Mouse (Mus musculus) heart, adult 11 months (tissue): ENCODE results near the gene Mcam.
"Not testable (repeated sequence)": the region's sequence is repeated elsewhere in the genome, so short reads cannot be mapped to it uniquely, and the experiment has no call there.

Experiments used
- DNase-seq: peaks from one replicate; pipeline ENCODE4 v3.0.0; 2022

Mcam gene

DNA sequence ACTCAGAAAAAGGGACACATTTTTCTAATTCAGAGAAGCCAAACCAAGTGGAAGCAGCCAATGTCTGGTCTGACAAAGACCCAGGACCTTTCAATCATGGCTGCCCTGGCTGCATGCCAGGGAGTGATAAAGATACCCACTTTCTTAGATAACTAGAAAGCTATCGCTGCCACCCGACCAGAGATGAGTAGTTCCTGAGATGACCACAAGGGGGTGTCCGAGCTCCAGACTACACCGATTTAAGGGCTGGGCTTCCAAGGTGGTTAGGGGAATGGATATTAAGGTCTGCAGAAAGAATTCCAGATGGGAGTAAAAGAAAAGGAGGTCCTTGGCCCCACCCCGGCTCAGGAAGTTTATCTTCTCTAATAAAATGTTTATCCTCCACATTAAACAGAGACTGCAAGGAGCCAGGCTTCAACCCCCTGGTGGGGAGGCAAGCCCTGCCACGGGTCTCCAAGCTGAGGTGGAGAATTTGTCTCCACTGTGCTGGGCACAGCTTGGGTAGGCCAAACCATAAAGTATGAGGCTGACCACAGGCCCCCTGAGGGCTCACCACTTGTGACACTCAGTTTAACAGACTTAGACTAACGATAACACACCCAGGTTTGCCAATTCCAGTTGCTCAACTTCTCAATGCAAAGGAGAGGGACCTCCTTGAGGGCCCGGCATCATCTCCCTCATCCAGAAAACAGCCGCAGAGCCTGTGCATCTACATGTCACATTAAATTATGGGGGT is 24.7 kb upstream of the Mcam start:
- DNase-seq, result peak; percentile 95

DNA sequence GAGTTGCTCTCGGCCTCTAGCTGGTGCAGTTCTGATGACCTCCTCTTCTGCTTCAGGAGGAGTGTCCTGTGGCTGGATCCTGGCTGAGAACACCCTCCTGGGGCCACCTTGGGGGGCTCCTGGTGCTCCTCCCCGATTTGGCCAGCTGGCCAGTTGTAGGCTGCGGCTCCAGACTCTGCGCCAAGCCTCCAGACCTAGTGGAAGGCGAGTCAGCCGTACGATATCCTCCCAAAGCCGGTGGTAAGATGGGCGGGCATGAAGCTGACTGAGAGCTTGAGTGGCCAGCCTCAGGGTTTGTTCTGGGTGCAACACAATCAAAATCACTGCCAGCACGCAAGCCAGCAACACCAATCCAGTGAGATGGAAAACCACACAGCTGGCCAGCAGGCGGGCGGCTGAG is 22.4 kb upstream of the Mcam start:
- not testable (repeated sequence) for DNase-seq

DNA sequence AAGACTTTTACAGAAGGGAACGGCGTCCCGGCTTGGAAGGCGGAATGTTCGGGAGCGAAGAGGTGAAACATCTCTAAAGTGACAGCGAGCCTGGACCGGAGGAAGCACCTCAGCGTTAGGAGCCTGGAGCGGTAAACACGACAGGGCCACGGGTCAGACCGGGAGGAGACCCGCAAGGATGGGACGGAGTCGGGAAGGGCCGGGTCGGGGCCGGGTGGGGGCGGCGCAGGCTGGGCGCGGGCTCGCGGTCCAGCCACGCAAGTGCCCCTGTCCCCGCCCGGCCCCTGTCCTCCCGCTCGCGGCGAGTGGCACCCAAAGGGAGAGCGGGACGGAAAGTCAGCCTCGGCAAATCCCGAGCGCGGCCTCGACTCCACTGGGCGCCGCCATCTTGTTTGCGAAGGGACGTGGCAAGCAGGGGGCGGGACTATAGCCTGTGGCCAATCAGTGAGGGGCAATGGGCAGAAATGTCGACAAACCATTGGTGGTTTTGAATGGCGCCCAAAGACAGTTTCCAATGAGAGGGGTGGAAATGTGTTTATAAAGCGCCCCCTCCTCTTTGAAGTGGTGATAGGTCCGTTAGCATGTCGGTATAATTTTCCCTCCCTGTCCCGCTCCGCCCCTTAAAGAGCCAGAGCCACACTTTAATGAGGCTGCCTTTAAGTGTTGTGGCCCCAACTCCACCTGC is 21.0 kb upstream of the Mcam start, which contains the start of the genes Gm49380 and Rnf26:
TSS of gene Gm49380 (minus strand) at position 396 of the 685 bp plus-strand sequence.
TSS of gene Rnf26 (minus strand) at position 413 of the 685 bp plus-strand sequence.
- DNase-seq, result peak; percentile 100

DNA sequence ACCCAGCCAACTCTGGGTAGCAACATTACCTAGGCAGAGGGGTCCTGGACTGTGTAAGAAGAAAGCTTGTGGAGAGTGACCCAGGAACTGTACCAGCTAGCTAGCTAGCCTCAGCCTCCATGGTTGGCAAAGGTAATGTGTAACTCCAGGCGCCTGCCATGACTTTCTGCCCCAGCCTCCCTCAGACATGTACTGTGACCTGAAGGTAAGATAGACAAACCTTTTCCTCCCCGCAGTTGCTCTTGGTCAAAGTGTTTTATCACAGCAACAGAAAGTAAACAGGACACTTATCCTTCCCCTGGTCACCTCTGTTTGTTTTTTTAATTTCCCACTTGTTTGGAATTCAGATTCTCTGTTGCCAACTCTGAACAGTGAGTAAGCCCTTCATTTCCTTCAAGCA is 19.8 kb upstream of the Mcam start:
- DNase-seq, result no peak

DNA sequence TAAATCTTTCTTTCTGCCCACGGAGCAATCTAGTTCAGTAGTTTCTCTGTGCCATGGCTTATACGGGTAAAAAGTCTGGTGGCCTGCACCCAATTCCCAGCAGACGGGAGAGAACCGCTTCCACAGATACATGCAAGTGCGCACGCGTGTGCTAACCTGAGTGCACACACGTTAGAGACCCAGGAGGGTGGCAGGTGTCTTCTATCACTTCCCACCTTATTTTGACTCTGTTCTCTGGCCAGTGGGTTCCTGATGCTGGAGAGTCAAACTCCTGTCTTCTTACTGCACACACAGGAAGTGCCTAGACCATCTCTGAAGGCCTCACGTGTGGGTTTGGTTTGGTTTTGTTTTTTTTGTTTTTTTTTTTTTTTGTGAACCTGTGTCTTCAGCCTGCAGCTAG is 18.7 kb upstream of the Mcam start:
- no peak for DNase-seq

DNA sequence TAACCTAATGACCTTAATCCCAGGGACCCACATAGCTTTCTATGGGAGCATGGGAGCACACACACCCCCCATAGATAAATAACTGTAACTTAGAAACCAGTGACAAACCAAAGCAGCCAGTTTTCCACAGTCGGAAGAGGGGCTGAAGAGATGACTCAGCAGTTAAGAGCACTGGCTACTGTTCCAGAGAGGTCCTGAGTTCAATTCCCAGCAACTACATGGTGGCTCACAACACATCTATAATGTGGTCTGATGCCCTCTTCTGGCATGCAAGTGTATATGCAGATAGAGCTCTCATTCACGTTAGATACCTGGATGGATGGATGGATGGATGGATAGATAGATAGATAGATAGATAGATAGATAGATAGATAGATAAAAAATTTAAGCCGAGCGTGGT is 18.1 kb upstream of the Mcam start:
- no peak for DNase-seq

DNA sequence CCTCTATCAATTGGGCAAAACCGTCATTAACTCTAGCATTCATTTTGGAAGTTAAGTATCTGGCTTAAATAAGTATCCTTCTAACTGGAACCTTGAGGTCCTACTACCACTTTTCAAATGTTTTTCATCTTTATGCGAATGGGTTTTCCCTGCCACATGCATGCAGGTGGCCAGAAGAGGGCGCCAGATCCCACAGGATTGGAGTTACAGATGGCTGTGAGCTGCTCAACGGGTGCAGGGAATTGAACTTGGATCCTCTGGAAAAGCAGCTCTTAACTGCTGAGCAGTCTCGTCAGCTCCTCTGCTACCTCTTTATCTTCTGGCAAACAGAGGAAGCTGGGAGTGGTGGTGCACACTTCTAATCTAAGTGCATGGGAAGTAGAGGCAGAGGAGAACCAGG is 15.3 kb upstream of the Mcam start:
- no peak for DNase-seq

DNA sequence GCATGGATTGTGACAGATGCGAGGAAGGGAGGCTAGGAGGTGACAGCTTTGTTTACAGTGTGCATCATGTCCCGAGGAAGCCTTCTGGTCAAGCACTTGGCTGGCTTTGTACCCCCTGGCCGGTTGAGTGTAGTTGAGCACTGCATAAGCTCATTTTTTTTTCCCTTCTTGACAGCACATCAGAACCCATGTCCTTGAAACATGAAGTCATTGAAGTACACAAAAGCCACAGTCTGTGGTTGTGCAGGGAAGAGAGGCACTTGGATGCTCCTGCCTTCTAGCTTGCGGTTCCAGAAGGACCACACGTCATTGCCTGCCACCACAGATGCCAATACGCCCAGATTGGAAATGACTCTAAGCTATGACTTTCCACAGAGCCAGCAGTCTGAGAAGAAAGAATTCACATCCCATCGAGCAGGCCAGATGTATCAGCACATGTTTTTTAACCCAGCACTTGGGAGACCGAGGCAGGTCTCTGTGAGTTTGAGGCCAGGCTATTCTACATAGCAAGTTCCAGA is 14.3 kb upstream of the Mcam start:
- no peak for DNase-seq

DNA sequence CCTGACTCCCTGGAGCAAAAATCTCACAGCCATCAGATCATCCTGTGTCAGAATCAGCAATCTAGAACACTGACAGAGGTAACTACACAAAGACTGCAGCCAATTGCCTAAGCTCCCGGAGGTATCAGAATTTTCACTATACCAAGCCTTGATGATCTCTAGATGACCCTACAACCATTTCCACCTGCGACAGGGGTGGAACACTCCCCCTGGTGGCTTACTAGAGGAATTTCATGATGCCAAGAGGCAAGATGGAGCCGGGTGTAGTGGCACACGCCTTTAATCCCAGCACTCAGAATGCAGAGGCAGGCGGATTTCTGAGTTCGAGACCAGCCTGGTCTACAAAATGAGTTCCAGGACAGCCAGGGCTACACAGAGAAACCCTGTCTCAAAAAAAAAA is 10.0 kb upstream of the Mcam start:
- DNase-seq, result no peak

DNA sequence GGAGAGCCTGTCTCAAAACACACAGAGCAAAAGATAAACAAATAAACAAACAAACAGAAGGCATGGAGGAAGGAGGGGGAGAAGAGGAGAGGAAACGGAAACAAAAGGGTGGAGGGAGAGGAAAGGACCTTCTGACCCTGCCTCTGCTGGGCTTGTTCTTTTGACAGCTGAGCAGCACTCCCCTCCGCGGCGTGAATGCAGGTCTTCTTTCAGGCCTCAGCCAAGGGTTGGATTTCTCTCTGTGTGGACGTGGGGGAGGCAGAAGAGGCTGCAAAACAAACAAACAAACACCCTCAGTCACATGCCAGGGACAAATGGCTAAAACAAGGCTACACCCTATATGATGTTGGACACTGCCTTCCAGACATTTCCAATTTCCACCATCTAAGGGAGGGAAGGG is 9.2 kb upstream of the Mcam start:
- DNase-seq, result peak; percentile 85

DNA sequence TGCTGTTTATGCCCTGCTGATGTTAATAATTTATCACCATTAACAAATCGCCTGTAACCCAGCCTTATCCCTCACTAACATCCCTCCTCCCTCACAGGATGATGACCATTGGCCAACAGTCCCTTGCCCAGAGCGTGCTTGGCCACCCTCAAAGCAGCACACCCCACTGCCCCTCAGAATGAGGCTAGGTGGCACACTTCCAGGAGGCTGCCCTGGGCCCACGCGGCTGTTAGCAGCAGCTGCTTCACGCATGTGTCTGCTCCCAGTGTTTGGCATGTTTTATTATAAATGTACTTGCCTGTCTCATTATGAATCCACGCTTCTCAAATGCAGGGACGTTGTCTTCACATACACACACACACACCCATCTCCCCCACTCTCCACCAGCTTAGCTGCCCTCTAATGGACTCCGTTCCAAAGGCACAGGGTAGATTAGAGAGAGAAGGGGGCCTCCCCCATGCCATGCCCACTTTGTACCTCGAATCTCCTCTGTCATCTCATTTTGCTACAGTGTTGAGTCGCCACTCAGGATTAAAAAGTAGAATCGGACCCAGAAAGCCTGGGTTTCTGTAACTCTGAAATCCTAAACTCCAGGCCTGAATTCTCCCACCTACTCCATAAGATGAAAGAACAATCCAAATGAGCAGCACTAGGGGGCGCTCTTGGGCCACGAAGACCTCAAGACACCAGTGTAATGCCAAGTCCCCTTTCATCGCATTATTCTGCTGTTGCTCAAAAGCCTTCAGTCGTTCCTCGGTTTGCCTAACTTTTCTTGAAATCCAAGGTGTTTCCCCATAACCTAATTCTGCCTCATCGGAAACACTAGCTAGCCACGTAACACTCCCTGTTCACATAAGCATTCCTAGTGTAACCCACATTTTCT is 8.5 kb upstream of the Mcam start:
- peak; percentile 97 for DNase-seq

DNA sequence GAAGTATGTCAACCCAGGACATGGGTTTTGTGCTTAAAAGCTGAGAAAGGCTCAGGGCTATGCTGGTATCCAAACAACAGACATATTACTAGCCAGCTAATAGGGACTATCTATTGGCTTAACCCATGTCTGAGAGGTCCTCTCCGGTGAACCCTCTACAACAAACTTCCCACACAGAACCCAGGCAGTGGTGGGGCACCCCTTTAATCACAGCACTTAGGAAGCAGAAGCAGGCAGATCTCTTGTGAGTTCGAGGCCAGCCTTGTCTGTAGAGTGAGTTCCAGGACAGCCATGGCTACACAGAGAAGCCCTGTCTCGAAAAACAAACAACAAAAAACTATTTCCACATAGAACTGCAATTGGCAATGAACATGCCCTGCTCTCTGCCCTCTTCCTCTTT is 7.5 kb upstream of the Mcam start:
- peak; percentile 87 for DNase-seq

DNA sequence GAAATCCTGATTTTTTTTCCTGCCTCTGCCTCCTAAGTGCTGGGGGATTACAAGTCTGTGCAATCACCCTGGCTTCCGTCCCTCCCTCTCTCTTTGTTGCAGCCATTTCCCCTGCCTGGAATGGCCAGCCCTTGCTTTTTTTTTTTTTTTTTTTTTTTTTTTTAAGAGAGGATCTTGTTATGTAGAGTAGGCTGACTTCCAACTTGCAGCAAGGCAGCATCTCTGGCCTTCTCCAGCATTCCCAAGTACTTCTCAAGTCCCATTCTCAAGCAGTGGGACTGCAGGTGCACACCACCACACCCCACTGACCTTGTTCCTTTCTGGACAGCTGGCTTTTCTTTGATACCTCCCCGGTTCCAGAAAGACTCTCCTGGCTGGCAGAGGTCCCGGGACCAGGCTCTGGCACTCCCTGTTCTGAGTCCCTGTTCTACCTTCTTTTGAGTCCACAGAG is 6.9 kb upstream of the Mcam start:
- peak; percentile 96 for DNase-seq

DNA sequence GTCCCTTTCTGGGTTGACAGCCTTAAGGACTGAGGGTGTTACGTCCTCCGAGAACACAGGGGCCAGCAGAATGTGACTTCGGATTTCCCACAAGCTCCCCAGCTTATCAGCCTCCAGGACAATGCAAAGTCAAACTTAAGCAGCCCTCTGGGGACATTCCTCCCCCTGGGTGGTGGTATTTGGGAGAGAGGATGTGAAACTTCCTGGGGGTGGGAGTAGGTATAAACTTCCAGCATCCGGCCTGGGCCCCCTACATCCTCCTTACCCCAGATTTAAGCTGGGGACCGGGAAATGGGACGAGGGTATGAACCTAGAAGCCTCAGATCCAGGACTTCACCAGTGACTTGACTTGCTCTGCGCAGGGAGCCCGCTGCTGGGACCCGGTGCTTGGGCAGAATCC is 4.6 kb upstream of the Mcam start:
- DNase-seq, result no peak

DNA sequence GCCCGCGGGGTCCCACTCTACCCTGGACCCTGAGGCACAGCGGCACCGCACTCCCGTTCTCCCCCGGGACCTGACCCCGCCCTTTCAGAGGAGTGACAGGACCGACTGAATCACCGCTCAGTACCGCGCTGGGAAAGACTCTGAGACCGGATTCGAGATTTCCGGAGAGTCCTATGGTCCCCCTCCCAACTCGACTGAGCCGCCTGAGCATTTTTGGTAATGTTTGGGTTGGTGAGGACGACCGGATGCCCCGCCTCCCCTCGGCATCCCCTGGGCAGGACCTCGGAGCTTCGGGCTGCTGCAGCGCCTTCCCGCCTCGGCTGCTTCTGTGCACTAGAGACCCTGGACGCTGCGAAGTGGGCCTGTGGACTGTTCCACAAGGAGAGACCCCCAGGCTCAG is 4.2 kb upstream of the Mcam start:
- peak; percentile 99 for DNase-seq

DNA sequence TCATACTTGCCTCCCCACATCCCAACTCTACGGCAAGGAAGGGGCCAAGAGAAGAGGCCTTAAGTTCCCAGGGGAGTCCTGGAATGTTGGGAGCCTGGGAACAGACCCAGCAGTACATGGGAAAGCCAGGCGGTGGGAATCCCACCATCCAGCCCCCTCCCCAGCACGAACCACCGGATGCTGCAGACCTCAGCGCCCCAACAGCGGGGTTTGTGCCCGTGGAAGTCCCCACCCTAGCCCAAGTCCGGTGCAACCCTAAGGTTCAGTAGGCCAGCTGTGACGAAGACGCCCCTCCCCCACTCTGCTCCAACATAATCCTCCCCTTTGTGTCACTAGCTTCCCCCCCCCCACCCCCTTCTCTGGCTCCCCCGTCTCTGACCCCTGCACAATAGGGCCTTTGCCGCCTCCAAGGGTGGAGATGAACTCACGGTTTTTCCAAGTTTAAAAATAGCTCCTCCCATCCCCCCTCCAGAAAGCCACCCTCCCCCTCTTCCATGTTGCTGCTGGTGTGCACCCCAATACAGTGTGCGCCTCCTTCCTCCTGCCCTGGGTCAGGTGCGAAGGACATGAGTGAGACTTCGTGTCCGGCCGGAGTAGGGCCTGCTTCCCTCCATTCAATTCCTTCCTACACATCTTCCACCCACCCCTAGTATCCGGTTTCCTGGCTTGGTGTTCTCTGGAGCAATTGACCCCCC is 3.5 kb upstream of the Mcam start:
- DNase-seq, result peak; percentile 98

DNA sequence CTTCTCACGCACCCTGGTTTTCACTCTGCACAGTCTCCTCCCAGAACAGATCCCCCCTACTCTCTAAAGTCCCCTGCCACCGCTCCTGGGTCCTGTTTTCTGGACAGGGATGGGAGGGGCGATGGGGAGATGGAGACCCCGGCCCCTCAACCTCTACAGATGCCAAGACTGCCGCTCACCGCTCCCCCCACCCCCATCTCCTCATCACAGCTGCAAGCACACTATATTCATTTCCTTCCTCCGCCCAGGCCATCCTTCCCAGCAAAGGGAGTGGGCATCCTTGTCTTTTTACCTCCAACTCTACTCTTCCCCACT is 3.0 kb upstream of the Mcam start:
- DNase-seq, result no peak

DNA sequence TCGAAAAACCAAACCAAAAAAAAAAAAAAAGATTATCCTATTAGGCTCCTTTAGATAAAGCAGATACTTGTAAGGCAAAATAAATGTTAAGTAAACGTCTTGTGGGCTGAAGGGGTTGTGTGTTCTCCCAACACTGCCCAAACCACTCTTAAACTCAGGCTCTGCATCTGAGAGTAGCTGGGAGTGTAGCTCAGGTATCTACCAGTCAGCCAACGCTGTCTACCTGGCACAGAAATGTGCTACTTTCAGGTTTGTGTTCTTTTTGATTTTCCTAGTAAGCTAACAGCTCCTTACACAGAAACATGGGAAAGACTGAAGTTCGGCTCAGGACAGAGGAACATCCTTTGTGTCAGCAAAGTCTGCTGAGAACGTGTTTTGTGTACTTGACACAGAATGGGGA is 2.1 kb upstream of the Mcam start:
- peak; percentile 66 for DNase-seq

DNA sequence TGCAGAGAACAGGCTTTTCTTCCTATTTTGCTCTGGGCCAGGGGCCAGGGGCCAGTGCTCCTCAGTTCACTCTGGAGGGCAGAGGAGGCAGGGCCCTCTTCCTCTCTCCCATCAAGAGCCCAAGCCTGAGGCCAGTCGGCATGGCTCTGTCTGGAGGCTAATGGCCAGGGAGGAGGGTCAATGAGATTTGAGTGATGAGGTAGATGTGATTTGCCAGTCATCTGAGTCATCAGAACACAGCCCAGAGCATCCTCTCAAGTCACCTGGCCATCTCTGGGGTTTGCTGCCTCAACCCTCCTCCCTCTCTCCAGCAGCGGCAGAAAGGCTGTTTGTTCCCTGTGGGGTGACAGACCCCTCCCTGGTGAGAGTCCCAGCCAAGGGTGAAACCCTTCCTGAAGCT is 982 bp upstream of the Mcam start:
- DNase-seq, result peak; percentile 94

DNA sequence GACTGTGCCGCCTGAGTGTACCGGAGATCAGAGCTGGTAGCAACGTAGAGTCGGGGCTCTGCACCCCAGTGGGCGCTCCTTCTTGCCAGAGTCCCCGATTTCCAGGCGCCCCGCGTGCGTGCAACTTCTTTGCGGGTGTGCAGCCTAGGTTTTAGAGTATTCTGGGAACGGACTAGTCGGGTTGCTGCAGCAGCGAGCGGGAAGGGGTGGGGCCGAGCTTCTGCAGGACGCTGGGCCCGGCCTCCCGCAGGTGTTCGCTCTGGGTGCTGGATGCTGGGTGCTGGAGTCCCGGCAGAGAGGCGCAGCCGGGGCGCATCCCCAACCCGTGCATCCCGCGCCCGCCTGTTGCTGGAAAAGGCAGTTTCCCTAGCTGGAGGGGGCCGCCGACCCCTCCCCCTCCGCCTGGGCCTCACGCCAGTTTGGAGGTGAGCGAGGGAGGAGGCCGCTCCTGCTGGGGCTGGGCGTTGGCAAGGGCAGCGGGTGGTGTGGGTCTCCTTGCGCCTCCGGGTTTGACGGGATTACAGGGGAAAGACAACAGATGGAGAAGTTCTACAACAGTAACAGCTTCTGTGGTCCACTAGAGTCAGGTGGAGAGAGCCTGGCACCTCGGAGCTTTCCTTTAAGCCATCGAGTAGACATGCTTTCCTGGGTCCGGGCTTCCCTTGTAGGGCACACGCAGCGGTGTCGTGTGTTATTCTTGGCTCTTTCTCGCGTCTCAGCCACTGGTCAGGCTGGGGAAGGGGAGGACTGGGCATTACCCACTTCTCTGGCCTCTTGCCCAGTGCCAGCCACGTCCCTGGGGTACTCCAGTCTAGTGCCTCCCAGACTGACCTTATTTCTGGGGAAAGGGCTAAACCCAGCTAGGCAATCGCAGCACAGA is 822 bp downstream of the Mcam start:
- peak; percentile 97 for DNase-seq

DNA sequence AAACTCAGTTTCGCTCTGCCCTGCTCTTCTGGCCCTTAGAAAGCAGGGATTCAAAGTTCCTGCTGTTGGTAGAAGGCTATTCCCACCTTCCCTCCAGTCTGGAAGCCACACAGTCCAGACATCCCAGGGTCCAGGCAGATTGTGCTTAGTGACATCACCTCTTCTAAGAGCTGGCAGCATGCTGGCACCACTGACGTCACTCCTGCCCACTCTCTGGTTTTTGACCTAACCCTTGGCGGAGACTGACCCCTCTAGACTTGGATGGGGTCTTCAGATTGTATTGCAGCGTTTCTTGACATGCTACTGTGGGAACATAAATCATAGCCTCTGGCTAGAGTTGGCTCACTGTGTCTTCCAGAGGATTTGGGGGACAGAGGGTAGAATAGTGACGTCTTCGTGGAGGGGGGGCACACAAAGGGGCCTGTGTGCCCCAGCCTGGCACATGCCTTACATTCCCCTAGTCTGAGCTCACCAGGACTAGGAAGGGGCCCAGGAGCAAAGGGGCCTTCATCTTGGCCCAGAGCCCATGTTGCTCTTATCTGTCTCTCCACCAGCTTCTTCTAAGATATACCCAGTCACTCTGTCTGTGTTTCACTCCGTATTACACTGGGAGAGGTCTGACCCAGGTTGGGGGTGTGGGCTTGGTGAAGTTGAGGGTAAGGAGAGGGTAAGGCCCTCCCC is 1.6 kb downstream of the Mcam start:
- DNase-seq, result peak; percentile 92
